Mouse (Mus musculus) left cerebral cortex, postnatal 14 days (tissue): ENCODE measurements around the gene Lctl. TPM values are rescaled to one million over a fixed set of nuclear protein-coding genes. Genes with fewer than 3 reads are reported as not detected.
A peak's percentile ranks its signal among the peaks of the same experiment; 100 is the strongest.
"Not testable (repeated sequence)": the region's sequence is repeated elsewhere in the genome, so short reads cannot be mapped to it uniquely, and the experiment has no call there.

ENCODE experiments used
- DNase-seq, 2 experiments: peaks; one replicate each; pipeline ENCODE4 v3.0.0; 2021 to 2022; ENCODE audit warnings: low spot score in 2 of 2, mixed read lengths in 1 of 2
- intact Hi-C: fragments of 180-260 bp; cut with DNase I; formaldehyde crosslinking; loops from one replicate; pipeline ENCODE4 v1.15.1; 2025
- total RNA-seq, 2 experiments: library from RNA; stranded (reverse); gene quantifications; 2 replicates each; pipeline ENCODE4 v1.2.3; 2021

Lctl gene
- total RNA-seq, 2 experiments from 2014 or later: not detected

DNA sequence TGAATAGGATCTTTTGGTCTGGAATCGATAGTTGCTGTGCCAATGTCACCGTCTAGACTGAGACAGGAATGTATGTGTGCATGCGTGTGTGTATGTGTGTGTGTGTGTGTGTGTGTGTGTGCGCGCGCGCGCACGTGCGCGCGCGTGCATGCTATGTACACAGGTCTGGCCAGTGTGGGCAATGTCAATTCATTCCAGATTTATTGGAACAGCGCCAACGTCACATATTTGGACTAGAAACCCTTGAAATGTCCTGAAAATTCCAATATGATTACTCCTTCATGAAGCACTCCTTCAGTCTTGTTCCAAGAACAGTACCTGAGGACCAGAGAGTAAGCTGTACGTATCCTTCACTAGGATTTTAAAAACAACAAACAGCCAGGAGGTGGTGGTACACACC, 6.4 kb upstream of the Lctl start:
- intact Hi-C loops: no loop called here
- no peak for DNase-seq

- DNase-seq: peak in 1 of 2 experiments; percentile 7
- intact Hi-C loops: no loop called here
Observed at GRCm38 (mm10) chr9:64114646-64115045, 2.3 kb upstream of the Lctl start.

- DNase-seq: no peak
- intact Hi-C loops: no loop called here
Observed at GRCm38 (mm10) chr9:64115756-64116155, 1.2 kb upstream of the Lctl start.

DNA sequence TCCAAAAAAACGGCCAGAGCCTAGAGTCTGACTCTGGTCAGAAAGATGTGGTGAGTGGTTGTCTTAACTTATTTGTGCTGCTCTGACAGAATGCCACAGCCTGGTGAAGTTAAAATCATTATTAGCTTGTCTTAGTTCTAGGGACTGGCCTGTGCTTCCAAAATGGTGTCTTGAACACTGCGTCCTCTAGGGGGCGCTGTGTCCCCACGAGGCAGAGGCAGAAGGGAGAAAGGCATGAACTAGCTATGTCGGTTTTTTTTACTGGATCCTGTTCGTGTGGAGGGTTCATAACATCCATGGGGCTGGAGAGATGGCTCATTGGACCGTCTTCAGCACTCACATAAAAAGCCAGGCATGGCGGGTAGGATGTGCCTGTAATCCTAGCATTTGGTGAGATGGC, 3.0 kb downstream of the Lctl start:
- DNase-seq: peak; percentile 20 to 25
- intact Hi-C loops: no loop called here

DNA sequence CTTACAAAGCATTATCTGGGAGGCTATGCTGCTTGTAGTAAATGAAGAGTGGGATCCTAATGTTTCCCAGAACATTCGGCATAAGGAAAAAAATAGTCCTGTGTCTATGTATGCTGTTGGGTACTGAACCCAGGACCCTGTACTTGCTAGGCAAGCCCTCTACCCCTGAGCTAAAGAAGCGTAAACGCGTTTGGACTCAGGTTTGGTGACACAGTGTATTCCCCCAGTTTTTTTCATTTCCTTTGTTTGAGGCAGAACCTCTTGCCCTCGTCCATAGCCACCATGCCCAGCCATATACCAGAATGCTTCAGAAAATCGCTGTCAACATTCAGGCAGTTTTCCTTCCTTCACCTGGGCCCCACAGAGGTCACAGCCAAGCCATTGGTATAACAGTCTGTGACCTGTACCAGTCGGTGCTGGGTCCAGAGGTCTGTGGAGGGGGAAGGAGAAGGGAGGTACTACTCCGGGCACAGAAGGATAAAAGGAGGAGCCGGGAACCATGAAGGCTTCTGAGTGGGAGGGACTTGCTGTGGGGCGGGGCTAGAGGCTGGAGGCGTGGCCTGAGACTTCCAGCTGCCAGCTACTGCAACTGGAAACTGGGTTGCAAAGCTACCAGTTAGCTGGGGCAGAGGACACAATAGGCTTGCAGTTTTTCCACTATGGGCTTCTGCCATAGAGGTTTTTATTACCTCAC, 3.8 kb downstream of the Lctl start:
- intact Hi-C loops: no loop called here

DNA sequence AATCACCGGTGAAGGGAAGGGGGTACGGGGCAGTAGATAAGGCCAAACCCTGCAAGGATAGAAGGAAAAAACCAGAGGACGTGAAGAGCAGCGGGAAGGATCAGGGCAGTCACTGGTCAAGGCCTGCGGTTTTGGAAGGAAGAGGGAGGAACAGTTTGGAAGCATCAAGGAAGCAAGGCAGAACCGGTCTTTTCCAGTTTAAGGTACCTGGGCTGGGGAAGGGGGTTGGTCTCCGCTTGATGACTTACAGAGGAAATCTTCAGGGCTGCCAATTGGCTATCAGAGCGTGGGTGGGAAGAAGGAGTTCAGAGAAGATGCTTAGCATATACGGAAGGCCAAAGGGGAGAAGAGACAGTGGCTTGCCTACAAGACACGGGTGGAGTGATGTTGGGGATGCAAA, 5.7 kb downstream of the Lctl start:
- intact Hi-C loops: no loop called here

More for the DNA sequence above, 3.8 kb downstream of the Lctl start:
- no peak for DNase-seq

DNA sequence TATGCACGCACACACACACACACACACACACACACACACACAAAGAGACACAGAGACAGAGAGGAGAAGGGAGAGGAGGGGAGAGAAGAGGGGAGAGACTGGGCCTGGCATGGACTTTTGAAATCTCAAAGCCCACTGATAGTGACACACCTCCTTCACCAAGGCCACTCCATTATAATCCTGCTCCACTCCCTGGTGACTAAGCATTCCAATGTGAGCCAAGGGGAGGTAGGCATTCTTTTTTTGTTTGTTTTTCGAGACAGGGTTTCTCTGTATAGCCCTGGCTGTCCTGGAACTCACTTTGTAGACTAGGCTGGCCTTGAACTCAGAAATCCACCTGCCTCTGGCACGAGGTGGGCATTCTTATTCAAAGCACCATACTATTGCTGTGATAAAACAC, 7.9 kb downstream of the Lctl start:
- intact Hi-C loops, DNase-seq: not testable (repeated sequence)

More for the DNA sequence above, 5.7 kb downstream of the Lctl start:
- no peak for DNase-seq

GRCm38 (mm10) chr9:64125307-64125706, 8.4 kb downstream of the Lctl start:
- intact Hi-C loops: no loop called here

DNA sequence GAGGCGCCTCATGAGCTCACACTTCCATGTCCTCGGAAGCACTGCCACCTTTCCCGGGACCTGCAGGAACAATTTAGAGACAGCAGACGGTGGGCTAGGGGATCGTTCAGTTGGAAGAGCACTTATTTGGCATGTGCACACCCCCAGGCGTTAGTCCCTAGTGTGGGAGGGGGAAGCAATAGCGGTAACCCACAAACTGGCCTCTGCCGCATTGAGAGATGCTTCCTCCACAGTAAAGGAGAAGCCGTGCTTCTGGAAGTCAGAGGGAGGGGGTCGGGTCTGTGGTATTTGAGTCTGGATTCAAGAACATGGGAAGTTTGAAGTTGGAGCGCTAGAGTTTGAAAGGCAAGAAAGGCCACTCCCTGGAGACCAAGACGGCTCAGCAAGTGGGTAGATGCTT, 9.2 kb downstream of the Lctl start:
- no peak for DNase-seq

More at GRCm38 (mm10) chr9:64125307-64125706, 8.4 kb downstream of the Lctl start:
- no peak for DNase-seq

GRCm38 (mm10) chr9:64131623-64132022, 14.7 kb downstream of the Lctl start:
- no peak for DNase-seq
- intact Hi-C loops: no loop called here

More for the DNA sequence above, 9.2 kb downstream of the Lctl start:
- intact Hi-C loops: no loop called here

DNA sequence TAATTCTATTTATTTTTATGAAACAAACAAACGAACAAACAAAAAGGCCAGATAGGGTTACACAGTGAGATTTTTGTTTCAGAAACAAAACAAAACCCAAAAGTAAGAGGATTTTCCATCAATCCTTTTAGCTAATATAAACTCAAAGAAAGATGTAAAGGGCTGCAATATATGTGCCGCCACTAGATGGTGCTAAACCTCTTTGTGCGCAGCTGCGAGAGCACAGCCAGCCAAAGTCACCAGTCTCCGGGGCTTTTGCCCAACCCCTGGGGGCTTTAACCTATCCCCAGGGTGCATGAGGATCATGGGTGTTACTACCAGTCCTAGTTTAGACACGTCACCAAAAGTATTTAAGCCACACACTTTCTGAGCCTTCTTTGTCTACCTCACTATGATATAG, 21.9 kb downstream of the Lctl start:
- DNase-seq: peak; percentile 52 to 70
- intact Hi-C loops: loop anchor here (5.0 kb wide), 1 partner anchor 133 kb away; no protein-coding TSS in a partner anchor

DNA sequence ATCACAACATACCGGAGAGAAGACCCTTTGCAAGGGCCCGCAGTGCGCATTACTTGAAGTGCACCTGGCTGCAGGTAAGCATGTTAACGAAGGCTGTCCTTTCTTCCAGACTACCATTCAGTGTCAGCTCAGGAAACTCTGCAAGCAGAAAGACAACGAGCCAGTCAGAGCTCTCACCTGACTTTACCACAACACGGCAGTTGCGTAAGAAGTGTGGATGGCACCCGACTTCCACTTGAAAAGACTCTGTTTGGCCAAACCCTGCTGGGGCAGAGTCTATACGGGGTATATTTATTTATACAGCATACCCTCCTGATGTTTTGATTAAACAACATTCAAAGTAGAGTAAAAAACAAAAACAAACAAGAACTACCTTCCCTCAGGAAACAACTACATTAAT, 22.9 kb downstream of the Lctl start:
- intact Hi-C loops: loop anchor here (5.0 kb wide), 1 partner anchor 132 kb away; no protein-coding TSS in a partner anchor
- no peak for DNase-seq

GRCm38 (mm10) chr9:64156641-64157040, 39.7 kb downstream of the Lctl start:
- no peak for DNase-seq
- intact Hi-C loops: no loop called here

DNA sequence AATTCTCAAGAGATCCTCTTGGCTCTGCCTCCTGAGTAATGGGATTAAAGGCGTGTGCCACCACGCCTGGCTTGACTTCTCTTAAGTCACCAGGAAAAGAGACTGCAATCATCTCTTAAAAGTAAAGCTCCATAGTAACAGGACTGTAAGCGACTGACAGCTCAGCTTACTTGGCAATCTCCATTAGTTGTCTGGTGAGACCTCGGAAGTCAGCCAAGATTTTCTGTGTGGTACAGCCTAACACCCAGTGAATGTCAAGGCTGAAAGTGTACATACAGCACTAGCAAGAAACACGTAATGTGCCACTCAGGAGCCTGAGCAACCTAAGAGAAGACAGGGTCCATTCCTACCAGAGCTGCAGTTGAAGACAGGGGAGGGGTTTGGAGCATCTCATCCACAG, 43.5 kb downstream of the Lctl start:
- intact Hi-C loops: no loop called here

DNA sequence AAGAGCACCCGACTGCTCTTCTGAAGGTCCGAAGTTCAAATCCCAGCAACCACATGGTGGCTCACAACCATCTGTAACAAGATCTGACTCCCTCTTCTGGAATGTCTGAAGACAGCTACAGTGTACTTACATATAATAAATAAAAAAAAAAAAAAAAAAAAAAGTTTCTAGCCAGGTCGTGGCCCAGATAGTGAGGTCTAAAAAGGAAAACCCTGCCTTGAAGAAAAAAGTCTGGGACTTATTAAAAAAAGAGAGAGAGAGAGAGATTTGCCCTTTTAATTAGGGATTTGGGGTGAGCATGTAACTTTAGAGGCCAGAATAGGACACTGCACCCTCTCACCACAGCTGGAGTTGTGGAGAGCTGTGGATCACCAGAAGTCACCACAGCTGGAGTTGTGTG, 53.0 kb downstream of the Lctl start:
- DNase-seq, intact Hi-C loops: not testable (repeated sequence)

More for the DNA sequence above, 43.5 kb downstream of the Lctl start:
- no peak for DNase-seq

DNA sequence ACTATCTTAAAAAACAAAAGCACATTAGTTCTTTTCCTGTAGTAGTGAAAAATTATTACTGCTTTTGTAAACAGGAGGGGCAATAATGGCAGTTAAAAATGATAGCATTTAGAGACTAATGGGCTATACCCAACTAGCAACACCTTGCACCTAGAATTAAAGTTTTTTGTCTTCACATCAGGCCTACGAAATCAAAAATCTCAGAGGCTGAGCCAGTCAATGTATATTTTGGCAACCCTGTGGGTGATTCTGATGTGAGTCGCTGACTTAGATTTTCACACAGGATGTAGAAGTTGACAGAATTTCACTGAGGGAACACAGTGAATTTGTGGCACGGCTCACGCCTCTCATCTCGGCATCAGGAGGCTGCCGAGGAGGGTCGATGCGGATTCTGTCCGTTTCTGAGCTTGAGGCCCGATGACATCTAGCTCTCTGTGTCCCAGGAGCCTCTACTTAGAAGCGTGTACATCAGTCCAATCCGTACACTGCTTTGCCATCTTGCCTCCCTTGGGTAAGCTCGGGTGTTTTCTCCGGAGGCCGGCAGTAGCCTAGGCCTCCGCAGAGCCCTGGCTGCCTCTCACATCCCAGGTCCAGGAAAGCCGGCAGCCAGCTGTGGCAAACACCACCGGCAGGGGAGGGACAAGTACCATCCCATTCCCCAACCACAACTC, 55.3 kb downstream of the Lctl start:
- intact Hi-C loops: no loop called here
- DNase-seq: no peak

GRCm38 (mm10) chr9:64172816-64173665, 56.1 kb downstream of the Lctl start, which contains the start of the genes Zwilch and Rpl4:
TSS of gene Zwilch (minus strand) at chr9:64173104.
TSS of gene Rpl4 (plus strand) at chr9:64173375.
- intact Hi-C loops: no loop called here
- DNase-seq: peak; percentile 83 to 87

DNA sequence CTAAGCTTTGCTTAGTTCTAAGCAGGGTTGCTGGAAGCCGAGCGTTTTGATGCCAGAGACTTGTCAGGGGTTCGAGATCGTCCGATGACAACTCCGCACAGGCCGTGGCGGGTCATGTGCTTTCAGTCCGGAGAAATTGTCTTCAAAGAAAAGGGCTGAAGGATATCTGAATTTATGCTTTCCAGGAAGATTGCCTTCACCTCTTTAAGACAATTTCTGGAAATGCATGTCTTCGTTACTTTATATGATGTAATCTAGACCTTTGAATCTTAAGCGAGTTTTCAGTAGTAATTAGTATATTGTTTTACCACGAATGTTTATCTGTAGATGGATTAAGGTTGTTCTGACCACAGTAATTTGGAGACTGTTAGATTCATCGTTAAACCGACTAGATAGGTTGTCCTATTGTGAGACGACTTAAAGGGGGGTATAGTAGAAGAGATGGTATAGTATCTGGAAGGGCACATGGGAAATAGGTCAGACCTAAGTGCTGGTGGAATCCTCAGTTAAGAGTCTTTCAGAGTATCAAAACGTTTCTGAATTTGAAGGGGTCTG, 56.8 kb downstream of the Lctl start:
- DNase-seq: no peak
- intact Hi-C loops: no loop called here

- no peak for DNase-seq
- intact Hi-C loops: no loop called here
Observed at GRCm38 (mm10) chr9:64174341-64174740, 57.4 kb downstream of the Lctl start.

GRCm38 (mm10) chr9:64174766-64175165, 57.8 kb downstream of the Lctl start:
- no peak for DNase-seq
- intact Hi-C loops: no loop called here
